Mouse (Mus musculus): Measurements from ENCODE around the gene Cep170.
"Not testable (repeated sequence)": the region's sequence is repeated elsewhere in the genome, so short reads cannot be mapped to it uniquely, and the experiment has no call there.

Cep170 gene

DNA sequence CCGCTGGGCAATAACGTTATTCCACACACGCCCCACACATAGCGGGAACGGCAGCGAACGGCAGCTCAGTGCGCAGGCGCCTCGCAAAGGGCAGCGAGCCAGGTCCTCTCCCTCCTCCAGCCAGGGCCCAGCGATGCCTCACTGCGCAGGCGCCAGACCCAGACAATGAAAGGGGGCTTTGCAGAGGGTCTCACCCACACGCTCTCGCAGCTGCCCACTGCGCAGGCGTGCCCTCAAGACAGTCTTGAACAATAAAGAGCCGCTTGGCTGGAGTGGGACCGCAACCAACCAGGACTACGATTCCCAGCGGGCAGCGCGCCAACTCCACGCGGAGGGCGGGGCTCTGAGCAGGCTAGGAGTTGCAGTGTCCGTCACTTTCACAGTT, at the start of gene Cep170:
TSS of gene Cep170 (minus strand) at position 32 of the 385 bp plus-strand sequence.
- DNase-seq (ENCODE audit: low read depth in 1 of 2, low spot score in 2 of 2) = peak in 1 of 2 experiments; percentile 88

DNA sequence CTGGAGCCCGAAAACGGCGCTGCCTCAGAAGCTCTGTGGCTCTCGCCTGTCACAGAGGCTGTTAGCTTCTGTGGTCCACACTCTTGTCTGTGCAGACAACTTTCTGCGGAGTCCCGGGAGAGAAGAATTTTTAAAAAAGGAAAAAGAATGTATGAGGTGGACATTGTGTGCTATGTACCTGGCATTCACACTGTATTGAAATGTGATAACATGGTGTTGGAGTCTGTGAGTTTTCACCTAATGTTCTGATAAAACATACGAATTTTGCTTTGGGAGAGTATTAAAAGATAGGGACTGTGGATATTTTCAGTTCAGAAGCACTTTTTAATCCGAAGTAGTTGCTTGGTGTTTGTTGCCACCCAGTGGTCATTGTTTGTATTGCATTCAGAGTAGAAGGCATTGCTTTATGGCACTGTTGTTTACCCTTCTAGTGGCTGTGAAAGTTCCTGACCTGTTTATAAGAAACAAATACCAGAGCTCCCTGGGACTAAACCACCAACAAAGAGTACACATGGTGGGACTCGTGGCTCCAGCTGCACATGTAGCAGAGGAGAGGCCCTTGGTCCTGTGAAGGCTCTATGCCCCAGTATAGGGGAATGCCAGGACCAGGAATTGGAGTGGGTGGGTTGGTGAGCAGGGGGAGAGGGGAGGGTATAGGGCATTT, 48.2 kb upstream of the Cep170 start:
- peak; percentile 13 to 31 for DNase-seq (ENCODE audit: low read depth in 1 of 2, low spot score in 2 of 2)

DNA sequence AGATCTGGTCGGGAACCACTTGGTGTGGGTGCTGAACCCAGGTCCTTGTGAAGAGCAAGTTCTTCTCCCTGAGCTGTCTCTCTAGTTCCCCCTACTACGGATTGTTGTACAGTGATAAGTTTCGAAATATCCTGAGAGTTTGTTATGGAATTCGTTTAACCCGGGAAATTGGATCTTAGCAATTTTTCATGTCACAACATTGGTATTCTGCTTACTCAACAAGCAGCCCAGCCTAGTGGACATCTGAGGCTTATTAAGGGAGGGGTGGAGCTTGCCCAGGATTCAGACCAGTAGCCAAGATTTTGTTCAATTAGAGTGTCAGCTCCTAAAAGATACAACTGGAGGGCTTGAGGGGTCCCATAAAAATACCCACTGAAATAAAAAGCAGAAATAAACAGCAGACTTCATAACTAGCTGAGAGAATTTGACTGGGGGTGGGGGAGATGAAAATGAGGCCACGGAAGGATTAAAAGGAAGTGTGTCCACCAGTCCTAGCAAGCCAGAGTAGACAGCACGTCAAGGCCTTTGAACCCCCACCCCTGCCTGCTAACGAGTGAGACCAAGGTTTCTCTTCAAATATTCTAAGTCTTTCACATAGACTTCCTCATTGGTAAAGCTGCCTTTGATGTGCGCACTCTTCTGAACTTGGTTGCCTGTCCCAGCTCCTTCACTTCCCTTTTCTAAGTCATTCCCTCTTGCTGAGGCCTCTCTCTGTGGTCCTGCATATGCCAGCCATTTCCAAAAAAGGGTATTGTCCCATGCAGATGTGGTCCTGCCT, 39.1 kb upstream of the Cep170 start:
- no peak for DNase-seq (ENCODE audit: low read depth in 1 of 2, low spot score in 2 of 2)

DNA sequence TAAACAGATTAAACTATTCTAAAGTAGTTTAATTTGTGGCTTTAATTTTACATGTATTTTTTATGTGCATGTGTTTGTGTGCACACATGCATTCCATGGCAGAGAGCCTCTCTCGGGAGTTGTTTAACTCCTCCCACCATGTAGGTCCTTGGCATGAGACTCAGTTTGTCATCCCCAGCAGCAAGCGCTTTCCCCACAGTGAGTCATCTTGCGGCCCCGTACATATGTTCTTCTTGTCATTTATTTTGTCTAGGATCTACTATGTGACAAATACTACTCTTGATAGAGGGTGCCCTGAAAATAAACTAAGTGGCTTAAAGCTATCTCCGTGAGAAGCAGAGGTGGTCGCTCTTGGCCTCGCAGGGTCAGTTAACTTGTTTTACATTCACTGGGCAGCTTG, 37.5 kb upstream of the Cep170 start:
- no peak for DNase-seq (ENCODE audit: low read depth in 1 of 2, low spot score in 2 of 2)

DNA sequence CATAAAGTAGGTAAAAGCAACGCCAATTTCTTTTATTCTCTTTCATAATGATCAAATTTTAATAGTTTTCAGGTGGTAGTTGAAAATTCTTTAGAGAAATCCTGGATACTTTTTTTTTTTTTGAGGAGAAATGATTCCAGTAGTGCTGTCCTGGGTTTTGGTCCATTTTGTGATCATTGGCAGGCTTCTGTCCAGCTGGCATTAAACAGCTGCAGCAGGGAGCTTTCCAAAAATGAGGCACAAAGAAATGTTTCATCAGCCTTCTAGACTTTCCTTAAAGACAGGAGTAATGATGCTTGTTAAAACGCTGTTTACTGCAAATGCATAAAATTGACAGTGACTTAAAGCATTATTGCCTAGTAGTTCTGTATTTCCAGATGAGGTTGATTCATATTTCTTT, 35.5 kb upstream of the Cep170 start:
- DNase-seq (ENCODE audit: low read depth in 1 of 2, low spot score in 2 of 2) = no peak

DNA sequence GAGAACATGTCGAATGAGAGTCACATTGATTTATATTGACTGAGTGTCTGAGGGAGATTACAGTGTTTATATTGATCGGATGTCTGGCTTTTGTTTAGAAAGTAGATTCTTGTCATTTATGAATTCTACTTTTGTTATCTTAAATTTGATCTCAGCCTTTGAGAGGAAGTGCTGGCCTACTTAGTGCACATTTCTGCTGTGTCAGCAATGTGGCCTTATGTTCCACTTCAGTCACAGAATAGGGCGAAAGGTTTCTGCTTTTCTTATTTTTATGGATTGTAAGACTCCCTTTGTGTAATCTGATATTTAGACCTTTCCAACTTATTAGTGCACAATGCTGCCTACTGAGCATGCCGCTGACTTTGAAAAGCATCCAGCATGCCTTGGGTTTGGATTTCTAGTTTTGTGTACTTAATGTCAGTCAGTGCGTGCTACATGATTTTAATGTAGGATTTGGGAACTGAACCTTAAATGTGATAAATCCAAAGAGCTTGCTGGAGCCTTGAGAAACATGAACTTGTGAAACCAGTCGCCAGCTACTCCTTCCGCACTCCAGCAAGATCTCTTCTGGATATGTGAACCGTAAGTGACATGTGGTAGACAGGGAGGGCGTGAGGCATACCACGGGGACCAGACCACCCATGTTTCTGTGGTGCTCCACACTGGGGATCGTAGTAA, 34.9 kb upstream of the Cep170 start:
- DNase-seq (ENCODE audit: low read depth in 1 of 2, low spot score in 2 of 2) = no peak

DNA sequence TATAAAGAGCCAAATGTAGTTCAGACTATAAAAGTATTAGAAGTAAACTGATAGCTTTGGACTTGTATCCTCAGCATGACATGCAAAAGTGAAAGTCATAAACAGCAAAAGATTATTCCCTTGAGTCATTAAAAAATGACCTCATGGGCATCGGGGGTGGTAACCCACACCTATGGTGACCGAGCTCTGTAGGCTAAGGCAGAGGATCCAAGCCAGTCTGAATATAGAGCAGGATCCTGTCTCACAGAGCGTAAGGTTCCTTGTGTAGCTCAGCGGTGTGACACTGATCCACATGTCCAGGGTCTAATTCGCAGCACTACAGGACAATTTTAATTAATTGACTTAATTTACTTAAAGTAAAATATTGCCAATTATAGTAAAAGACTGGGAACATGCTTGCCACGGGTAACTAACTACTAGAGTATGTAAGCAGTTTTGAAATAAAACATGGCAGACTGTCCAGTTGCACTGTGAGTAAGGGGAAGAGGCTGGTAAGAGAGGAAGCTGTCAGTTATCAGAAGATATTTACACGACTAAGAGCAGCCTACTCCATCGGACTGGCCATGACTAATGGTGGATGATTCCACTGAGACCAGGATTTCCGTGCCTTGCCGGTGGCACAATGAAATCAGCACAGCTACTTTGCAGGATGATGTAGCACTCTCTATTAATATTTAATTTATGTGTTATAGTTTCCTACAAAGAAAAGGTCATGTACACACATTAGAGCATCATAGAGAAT, 33.4 kb upstream of the Cep170 start:
- DNase-seq (ENCODE audit: low read depth in 1 of 2, low spot score in 2 of 2) = no peak

DNA sequence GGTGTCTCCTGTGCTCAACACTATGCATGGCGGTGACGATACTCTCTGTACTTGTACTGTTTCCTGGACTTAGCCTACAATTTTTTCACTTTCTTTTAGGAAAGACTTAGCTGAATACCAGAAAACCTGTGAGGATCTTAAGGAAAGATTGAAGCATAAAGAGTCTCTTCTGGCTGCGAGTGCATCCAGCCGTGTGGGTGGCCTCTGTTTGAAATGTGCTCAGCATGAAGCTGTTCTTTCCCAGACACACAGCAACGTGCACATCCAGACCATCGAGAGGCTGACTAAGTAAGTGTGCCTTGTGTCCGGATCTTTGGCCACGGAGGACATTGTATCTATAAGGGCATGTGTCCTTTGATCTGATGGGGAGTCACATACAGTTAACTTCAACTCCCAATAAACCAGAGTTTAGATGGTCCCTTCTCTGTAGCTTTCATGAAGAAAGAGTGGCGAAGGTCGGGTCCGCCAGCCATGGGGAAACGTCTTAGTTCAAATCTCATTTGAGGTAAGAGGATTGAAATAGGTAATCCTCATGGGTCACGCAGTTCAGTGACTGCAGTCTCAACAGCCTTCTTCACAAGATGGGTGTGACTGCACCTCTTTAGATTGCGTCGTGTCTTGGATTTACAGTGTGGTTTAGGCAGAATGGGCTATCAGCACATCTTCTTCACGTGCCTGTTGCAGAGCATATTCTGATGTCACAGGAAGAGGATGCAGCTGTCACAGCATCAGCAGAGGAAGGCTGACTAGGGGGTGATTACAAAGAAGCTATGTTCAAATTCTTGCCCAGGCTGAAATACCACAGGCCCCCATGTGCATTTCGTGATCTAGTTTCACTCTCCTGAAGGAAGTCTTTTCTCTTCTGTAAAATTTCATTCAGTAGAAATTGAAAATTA, 31.5 kb upstream of the Cep170 start:
- DNase-seq (ENCODE audit: low read depth in 1 of 2, low spot score in 2 of 2) = no peak

DNA sequence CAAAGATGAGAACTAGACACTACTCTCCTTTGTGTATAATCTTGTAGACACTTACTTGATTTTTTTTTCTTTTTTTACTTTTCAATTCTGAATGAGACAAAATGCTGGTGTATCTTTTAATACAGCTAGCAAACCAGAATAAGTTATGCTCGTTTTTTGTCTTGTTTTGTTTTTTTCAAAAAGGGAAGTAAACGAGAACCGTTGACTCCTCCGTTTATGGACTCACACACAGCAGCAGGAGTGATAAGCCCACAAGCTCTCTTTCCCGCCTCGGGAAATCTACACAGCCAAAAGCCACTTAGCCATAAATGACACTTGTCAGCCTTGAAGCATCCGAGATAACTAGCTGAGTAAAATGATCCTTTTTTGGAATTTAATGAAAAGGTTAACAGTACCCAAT, 22.7 kb upstream of the Cep170 start:
- not testable (repeated sequence) for DNase-seq (ENCODE audit: low read depth in 1 of 2, low spot score in 2 of 2)

DNA sequence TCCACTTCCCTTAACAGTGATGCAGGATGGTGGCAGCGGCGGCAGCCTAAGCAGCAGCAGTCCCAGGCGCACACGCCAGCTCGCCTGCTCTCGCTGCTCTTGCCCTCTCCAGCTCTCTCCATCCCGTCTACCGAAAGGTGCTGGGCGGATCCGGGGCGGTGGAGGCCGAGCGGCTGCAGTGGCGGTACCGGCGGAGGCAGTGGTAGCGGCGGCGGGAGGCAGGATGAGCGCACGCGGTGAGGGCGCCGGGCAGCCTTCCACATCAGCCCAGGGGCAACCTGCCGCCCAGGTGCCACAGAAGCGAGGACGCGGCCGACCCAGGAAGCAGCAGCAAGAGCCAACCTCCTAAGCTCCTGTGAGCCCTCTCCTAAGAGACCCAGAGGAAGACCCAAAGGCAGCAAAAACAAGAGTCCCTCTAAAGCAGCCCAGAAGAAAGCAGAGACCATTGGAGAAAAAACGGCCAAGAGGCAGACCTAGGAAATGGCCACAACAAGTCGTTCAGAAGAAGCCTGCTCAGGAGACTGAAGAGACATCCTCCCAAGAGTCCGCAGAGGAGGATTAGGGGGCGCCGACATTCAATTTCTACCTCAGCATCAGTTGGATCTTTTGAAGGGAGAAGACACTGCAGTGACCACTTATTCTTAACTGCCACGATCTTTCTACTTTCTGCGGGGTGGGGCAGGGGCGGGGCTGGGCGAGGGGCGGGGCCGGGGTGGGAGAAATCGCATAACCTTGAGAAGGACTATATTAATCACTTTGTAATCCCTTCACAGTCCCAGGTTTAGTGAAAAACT, 21.8 kb upstream of the Cep170 start:
- DNase-seq (ENCODE audit: low read depth in 1 of 2, low spot score in 2 of 2) = no peak

DNA sequence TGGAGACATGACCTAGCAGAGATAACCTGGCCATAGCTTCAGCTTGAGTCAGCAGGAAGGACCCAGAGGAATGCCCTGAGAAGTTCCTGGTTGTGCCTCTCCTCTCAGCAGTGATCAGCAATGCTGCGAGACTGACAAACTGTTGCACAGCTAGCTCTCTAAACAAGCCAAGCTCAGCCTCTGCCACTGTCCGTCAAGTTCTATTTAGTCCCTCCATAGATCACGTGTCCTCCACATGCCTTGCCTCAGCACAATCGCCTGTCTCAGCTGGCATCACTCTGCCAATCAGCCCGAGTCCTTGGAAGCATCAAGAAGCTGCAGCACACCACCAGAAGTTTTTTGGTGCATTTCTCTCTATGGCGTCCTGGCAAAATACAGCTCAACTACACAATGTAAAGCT, 21.0 kb upstream of the Cep170 start:
- DNase-seq (ENCODE audit: low read depth in 1 of 2, low spot score in 2 of 2) = no peak

DNA sequence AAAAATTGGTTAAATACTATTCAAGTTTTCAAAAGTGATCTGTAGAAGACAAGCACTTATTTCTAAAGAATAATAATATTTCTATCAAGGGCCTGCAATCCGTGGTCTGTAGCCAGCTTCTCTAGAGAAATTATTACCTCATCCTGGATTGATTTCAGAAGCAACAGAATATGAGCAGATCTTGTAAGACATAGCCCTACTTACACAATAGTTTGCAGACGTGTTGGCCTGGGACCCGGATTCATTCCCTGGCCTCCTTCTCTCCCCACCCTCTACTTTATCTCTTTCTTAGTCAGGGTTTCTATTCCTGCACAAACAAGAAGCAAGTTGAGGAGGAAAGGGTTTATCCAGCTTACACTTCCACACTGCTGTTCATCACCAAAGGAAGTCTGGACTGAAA, 20.1 kb upstream of the Cep170 start:
- DNase-seq (ENCODE audit: low read depth in 1 of 2, low spot score in 2 of 2) = no peak

DNA sequence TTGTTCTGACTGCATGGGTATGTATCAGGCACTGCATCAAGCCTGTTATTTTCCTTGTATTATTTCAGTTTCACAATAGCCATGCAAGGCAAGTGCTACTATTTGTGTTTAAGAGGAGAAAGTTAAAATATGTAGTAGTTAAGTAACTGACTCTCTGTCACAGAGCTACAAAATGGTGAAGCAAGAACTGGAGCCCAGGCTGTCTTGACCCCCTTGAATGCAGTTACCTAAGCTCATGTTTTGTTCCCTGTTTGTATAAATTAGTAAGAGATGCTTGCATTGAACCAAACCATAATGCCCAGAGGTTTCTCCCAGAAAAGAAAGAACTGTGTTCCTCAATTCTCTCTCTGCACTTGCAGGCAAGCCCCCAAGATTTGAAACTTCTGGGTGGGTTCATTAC, 19.4 kb upstream of the Cep170 start:
- DNase-seq (ENCODE audit: low read depth in 1 of 2, low spot score in 2 of 2) = no peak

DNA sequence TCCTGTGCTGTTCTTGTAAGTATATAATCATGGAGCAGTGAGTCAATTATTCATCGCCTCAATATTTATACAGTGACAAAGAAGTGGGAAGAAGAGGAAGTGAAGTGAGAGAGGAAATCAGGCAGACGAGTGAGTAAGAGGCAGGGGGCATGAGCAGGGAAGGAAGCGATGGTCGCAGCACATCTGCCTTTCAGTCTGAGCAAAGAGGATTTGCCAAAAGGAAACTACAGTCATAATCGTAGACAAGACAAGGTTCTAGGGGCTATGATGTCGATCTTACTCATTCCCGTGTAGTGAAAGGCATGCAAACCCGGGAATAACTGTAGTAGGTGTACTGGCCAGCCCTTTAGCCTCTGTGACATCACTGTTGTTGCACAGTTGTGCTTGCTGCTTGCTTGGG, 18.7 kb upstream of the Cep170 start:
- no peak for DNase-seq (ENCODE audit: low read depth in 1 of 2, low spot score in 2 of 2)

DNA sequence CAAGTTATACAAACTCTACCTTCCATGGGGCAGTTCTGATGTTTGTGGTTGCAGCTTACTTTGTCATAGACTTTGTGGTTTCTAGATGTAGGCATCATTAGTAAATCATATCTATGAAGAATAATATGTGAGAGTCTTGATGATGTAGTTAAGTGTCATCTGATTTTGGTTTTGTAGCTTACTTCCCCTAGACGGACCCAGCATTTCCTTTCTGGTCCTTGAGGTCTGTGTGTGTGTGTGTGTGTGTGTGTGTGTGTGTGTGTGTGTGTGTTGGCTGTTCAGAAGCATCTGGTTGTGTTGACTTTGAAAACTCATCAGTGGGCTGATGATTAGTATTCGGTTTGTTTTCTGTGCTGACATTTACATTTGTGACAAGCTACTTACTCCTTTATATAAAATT, 18.2 kb upstream of the Cep170 start:
- DNase-seq (ENCODE audit: low read depth in 1 of 2, low spot score in 2 of 2) = no peak

DNA sequence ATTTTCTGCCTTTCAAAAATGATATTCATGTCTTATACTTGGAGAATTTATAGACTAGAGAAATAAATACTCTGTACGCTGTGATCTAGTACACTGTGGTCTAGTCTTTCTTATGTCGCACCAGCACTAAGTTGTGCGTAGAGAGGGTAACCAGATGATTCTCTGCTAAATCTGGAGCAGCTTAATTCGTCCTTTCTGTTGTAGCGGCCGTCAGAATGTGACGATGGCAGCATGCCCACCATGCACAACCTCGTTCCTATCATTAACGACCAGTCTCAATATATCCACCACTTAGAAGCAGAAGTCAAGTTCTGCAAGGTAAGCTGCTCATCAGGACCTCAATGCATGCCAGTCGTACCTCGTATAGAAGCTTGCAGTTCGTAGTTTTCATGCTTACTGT, 14.8 kb upstream of the Cep170 start:
- DNase-seq (ENCODE audit: low read depth in 1 of 2, low spot score in 2 of 2) = no peak

DNA sequence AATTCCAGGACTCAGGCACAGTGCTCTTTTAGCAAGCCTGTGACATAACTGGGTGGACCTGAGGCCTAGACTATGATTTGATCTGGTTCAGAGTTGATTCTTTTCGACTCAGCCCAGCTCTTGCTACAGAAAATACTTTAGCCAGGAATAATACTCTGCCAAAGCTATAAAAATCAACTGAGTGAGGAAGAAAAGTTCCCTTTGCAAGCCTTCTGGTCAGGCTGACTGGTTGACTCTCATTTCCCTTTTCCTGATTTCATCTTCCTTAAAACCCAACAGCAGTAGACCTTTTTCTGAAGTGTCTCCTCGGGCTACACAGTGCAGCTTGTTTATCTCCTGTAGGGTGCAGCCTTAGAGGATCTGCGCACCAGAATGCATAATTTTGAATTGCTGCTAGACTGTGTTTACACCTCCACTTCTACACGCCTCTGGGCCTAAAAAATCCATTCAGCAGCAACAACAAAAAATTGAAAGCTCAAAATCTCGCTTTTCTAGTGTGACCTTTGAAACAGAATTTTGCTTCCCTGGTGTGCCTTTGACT, 14.1 kb upstream of the Cep170 start:
- DNase-seq (ENCODE audit: low read depth in 1 of 2, low spot score in 2 of 2) = no peak

DNA sequence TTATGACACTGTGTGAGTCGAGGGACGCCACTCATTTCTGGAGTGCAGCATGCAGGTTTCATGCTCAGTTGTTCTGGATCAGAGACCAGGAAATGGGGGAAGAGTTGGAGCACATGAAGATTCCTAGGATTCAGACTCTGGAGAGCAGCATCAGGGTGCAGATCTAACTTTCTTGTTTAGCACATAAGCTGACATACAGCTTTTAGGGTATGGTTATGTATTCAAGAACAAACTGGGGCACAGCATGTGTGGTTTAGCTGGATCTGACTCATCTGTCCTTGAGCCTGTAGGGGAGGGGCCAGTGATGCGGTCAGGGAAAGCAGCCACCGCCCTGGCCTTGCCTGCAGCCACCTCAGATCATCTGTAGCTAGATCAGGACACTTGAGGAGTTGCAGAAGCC, 13.5 kb upstream of the Cep170 start:
- DNase-seq (ENCODE audit: low read depth in 1 of 2, low spot score in 2 of 2) = peak; percentile 71 to 79

DNA sequence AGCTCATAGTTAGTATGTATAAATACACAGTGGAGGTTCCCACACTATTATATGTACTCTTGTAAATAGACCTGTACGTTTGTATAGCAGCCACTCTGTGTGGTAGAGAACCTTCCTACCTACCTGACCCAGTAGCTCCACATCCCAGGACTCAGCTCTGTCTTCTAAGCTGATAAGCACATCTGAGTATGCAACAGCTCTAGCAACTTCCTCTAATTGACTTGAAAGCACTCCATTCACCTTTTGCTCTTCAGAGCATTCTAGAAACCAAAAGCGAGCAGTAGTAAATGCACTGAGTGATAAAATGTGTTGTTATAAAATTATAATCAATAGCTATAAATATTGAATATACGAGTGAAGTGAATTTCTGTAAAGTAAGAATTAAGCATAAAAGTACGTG, 13.1 kb upstream of the Cep170 start:
- DNase-seq (ENCODE audit: low read depth in 1 of 2, low spot score in 2 of 2) = no peak

DNA sequence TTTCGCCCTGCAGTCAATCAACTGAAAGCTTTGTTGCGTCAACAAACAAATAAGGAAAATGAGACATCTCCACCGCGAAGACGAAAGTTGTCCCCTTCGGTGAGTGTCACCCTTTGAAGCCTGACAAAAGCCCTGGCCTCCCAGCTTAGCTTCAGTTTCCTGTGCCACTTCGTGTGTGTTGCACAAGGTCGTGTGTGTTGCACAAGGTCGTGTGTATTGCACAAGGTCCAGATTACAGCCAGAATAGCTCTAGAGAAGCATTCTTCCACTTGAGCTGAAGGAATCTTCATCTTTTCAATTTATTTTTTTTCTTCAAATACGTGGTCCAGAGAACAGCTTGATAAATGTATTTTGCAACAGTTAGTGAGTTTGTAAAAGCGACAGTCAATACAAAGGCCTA, 12.3 kb upstream of the Cep170 start:
- peak in 1 of 2 experiments; percentile 66 for DNase-seq (ENCODE audit: low read depth in 1 of 2, low spot score in 2 of 2)

Measured in monocyte, adult 2 months (primary cell).